Mouse (Mus musculus): ENCODE data around the gene Hist1h3i.

Hist1h3i gene

DNA sequence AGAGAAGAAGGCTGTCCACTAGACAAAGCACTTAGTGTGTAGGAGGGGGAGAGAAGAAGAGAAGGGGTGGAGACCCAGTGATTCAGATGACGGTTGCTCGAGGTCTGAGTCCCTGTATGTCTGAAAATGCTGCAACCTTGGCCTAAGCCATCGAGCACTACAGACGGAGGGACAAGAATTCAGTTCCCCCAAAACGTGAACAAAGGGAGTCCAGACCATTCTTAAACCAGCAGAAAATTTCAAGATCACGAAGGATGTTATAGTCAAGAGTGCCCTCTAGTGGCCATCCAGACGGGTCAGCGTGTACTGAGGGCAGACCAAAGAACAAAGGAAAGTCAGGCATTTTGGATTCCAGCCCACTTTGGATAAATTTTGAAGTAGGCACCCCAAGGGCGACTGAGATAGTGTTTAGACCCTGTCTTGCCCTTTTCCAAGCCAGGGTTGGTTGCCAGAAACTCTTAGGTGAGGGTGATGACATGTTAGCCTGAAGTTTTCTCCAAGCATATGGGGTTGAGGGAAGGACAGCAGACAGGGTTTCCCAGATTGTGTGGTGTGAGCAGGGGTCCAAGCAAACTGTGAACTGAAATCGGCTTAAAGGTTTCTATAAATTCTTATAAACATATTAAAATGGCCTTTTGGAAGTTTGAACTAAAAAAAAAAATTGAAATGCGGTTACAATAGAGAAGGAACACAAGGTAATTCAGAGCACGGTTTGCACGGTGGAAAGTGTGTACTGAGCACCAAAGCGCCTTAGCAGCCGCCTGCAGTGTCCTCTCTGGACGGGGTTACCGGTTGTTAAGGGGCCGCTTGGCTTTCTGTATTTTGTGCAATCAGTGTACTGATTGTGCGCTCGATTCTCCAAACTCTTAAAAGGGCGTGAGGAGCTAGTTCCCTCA lies 48.9 kb downstream of the Hist1h3i start:
- DNase-seq (ENCODE audit: low read depth, low spot score): peak; percentile 92

DNA sequence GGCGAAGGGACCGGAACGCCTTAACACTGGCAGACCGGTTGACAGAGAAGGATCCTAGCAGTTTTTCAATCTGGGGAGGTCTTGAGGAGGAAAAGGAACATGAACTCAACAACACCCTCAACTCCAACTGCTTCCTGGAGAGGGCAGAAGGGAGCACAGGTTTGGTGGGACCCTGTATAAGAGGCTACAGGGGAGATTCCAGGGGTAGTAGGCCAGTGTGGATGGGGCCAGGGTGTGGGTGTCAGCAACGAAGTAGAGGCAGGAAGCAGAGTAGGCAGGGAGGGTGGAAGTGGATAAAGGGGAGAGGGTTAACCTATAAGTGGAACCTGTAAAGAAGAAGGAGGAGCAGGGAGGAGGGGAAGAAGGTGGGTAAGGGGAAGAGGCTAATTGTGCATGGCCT lies 49.7 kb downstream of the Hist1h3i start:
- no peak for DNase-seq (ENCODE audit: low read depth, low spot score)

All from embryo, embryonic 11.5 days (tissue).